Mouse (Mus musculus) CD4-positive naive resting alpha-beta T cell, adult 76 days (primary cell): ENCODE data around the gene Oosp3. TPM values are rescaled to one million over a fixed set of nuclear protein-coding genes. Genes with fewer than 3 reads are reported as not detected.

Source experiments
- total RNA-seq: library from RNA; stranded (reverse); gene quantifications from one replicate; pipeline ENCODE4 v1.2.4, GENCODE M21; 2023

Gene Oosp3
- not detected for total RNA-seq

DNA sequence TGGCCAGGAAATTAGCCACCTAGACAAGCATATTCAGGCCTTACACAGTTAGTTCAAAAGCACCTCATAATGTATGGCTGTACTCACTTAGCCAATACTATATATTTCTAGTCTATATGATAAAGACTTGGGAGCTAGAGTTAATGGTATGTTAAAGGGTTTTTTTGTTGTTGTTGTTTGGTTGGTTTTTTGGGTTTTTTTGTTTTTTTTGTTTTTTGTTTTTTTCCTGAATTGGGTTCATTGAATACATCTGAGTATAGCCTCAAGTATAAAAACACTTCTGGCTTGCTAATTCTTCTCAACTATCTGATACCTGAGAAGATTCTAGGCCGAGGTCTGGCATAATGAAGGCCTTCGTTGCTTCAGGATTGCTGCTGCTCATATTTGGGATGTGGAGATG lies at the start of gene Oosp3:
Gene Oosp3, plus strand, starts transcription at position 301 of the 400 bp plus-strand sequence.

GRCm38 (mm10) chr19:11660459-11660858 lies 36.4 kb upstream of the Oosp3 start, which contains the start of gene Oosp2:
TSS of gene Oosp2 (minus strand) at chr19:11660559.

DNA sequence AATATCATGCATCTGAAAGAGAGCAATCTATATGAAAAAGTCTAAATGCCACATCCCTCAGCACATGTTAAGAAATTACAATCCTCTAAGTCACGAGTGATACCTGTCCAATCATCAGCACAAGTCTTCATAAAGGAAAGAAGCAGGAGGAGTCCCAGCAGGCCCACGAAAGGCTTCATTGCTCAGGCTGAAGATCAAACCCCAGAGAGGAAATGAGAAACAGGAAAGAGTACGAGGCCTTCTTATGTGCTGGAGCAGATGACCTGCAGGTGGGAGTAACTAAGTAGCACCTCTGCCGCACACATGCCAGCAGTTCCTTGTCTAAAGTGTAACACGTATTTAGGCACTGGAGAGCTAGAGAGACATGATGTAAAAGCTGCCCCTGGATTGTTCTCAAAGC lies 6.0 kb upstream of the Oosp3 start, which contains the start of gene Oosp1:
Gene Oosp1, minus strand, starts transcription at position 312 of the 400 bp plus-strand sequence.

GRCm38 (mm10) chr19:11747298-11747697 lies 50.4 kb downstream of the Oosp3 start, which contains the start of gene Gif:
TSS of gene Gif (plus strand) at chr19:11747554.

Other genes starting within 250 kb of the Oosp3 start
- gene Ms4a6c, start 227.7 kb upstream of the Oosp3 start, total RNA-seq: 37.5 TPM
- 436 TPM for gene Gm8369, start 211.1 kb upstream of the Oosp3 start, total RNA-seq
- gene Ms4a6b, start 180.5 kb upstream of the Oosp3 start, total RNA-seq: 599 TPM
- gene Ms4a4d, start 160.3 kb upstream of the Oosp3 start, total RNA-seq: 0.76 TPM
- gene Ms4a6d, start 92.2 kb upstream of the Oosp3 start, total RNA-seq: 5.1 TPM
- not detected for gene Ms4a2, start 73.3 kb upstream of the Oosp3 start, total RNA-seq
- not detected for gene Ms4a3, start 56.2 kb upstream of the Oosp3 start, total RNA-seq
- gene Oosp2, start 36.5 kb upstream of the Oosp3 start, total RNA-seq: not detected
- gene Oosp1, start 5.9 kb upstream of the Oosp3 start, total RNA-seq: not detected
- gene Gif, start 50.5 kb downstream of the Oosp3 start, total RNA-seq: not detected
- gene Mrpl16, start 73.3 kb downstream of the Oosp3 start, total RNA-seq: 22.0 TPM
- gene Stx3, start 122.3 kb downstream of the Oosp3 start, total RNA-seq: 3.6 TPM
- not detected for gene Olfr1417, start 142.2 kb downstream of the Oosp3 start, total RNA-seq
- gene Olfr1418, start 164.0 kb downstream of the Oosp3 start, total RNA-seq: not detected
- gene Olfr1419, start 178.1 kb downstream of the Oosp3 start, total RNA-seq: not detected
- not detected for gene Olfr1420, start 189.5 kb downstream of the Oosp3 start, total RNA-seq
- gene Patl1, start 215.3 kb downstream of the Oosp3 start, total RNA-seq: 53.3 TPM